Mouse (Mus musculus): ENCODE data around the gene Tada3. TPM values are rescaled to one million over a fixed set of nuclear protein-coding genes. Genes with fewer than 3 reads are reported as not detected.

Tada3 gene
- total and polyA plus RNA-seq, 3 experiments = 18.2 to 65.3 (median 35.2) TPM

- Histone ChIP-seq H3K4me3 (ENCODE audit: low read depth, low read length) (no peak overlapping the region), H3K36me3 (replicated peaks) (peaks cover 99% of the 10 kb centered on the region), H3K27me3 (ENCODE audit: insufficient read depth, low read length) (no peaks in the 10 kb centered on the region), H3K4me1 (ENCODE audit: insufficient read depth, low read depth, low read length) (no peaks in the 10 kb centered on the region; the same call in 1 of the 2 replicates), H3K9me3 (replicated peaks) (no peaks in the 10 kb centered on the region)
- TF ChIP-seq POLR2AphosphoS5 (IDR thresholded peaks at IDR 0.05; ENCODE audit: insufficient replicate concordance, low read depth, low read length) (no peak), GATA1 (IDR thresholded peaks at IDR 0.05; ENCODE audit: borderline replicate concordance, low read length) (no peak), GATA2 (IDR thresholded peaks at IDR 0.05; ENCODE audit: borderline replicate concordance, low read depth, low read length) (no peak), TAL1 (conservative IDR thresholded peaks at IDR 0.05; ENCODE audit: low read depth, low read length) (no peak), CTCF (IDR thresholded peaks at IDR 0.05; ENCODE audit: low read depth, low read length) (no peak)
- no peak for ATAC-seq (ENCODE audit: extremely low read depth, insufficient number of reproducible peaks, low FRiP score, poor library complexity, severe bottlenecking)
- no peak for DNase-seq (ENCODE audit: low spot score)
Measured at GRCm38 (mm10) chr6:113402094-113402493, 24.4 kb upstream of the Tada3 start.

- Histone ChIP-seq H3K4me3 (ENCODE audit: low read depth, low read length) (no peak overlapping the region), H3K36me3 (replicated peaks) (peaks cover 100% of the 10 kb centered on the region), H3K9me3 (replicated peaks) (peaks cover 6% of the 10 kb centered on the region), H3K27me3 (ENCODE audit: insufficient read depth, low read length) (no peaks in the 10 kb centered on the region), H3K4me1 (ENCODE audit: insufficient read depth, low read depth, low read length) (no peaks in the 10 kb centered on the region; the same call in 1 of the 2 replicates)
- ATAC-seq (ENCODE audit: extremely low read depth, insufficient number of reproducible peaks, low FRiP score, poor library complexity, severe bottlenecking) (no peak), DNase-seq (ENCODE audit: low spot score) (no peak)
- TF ChIP-seq GATA1 (IDR thresholded peaks at IDR 0.05; ENCODE audit: borderline replicate concordance, low read length) (no peak), GATA2 (IDR thresholded peaks at IDR 0.05; ENCODE audit: borderline replicate concordance, low read depth, low read length) (no peak), CTCF (IDR thresholded peaks at IDR 0.05; ENCODE audit: low read depth, low read length) (no peak), TAL1 (conservative IDR thresholded peaks at IDR 0.05; ENCODE audit: low read depth, low read length) (no peak), POLR2AphosphoS5 (IDR thresholded peaks at IDR 0.05; ENCODE audit: insufficient replicate concordance, low read depth, low read length) (no peak)
Measured at GRCm38 (mm10) chr6:113396270-113397030, 18.8 kb upstream of the Tada3 start.

- no peak for ATAC-seq (ENCODE audit: extremely low read depth, insufficient number of reproducible peaks, low FRiP score, poor library complexity, severe bottlenecking)
- H3K27me3 ChIP-seq (ENCODE audit: insufficient read depth, low read length) = no peaks in the 10 kb centered on the region
- no peak for DNase-seq (ENCODE audit: low spot score)
- H3K36me3 ChIP-seq (replicated peaks) = peaks cover 100% of the 10 kb centered on the region
- no peaks in the 10 kb centered on the region; the same call in 1 of the 2 replicates for H3K4me1 ChIP-seq (ENCODE audit: insufficient read depth, low read depth, low read length)
- H3K9me3 ChIP-seq (replicated peaks) = peaks cover 6% of the 10 kb centered on the region
- TF ChIP-seq GATA2 (IDR thresholded peaks at IDR 0.05; ENCODE audit: borderline replicate concordance, low read depth, low read length) (no peak), CTCF (IDR thresholded peaks at IDR 0.05; ENCODE audit: low read depth, low read length) (no peak), GATA1 (IDR thresholded peaks at IDR 0.05; ENCODE audit: borderline replicate concordance, low read length) (no peak), POLR2AphosphoS5 (IDR thresholded peaks at IDR 0.05; ENCODE audit: insufficient replicate concordance, low read depth, low read length) (no peak), TAL1 (conservative IDR thresholded peaks at IDR 0.05; ENCODE audit: low read depth, low read length) (no peak)
- H3K4me3 ChIP-seq (ENCODE audit: low read depth, low read length) = no peak overlapping the region
Measured at GRCm38 (mm10) chr6:113395501-113395900, 17.8 kb upstream of the Tada3 start.

GRCm38 (mm10) chr6:113394811-113395210 is 17.1 kb upstream of the Tada3 start:
- TF ChIP-seq POLR2AphosphoS5 (IDR thresholded peaks at IDR 0.05; ENCODE audit: insufficient replicate concordance, low read depth, low read length) (no peak), GATA1 (IDR thresholded peaks at IDR 0.05; ENCODE audit: borderline replicate concordance, low read length) (no peak), GATA2 (IDR thresholded peaks at IDR 0.05; ENCODE audit: borderline replicate concordance, low read depth, low read length) (no peak), CTCF (IDR thresholded peaks at IDR 0.05; ENCODE audit: low read depth, low read length) (no peak), TAL1 (conservative IDR thresholded peaks at IDR 0.05; ENCODE audit: low read depth, low read length) (no peak)
- no peak for DNase-seq (ENCODE audit: low spot score)
- no peak for ATAC-seq (ENCODE audit: extremely low read depth, insufficient number of reproducible peaks, low FRiP score, poor library complexity, severe bottlenecking)
- Histone ChIP-seq H3K4me3 (ENCODE audit: low read depth, low read length) (no peak overlapping the region), H3K27me3 (ENCODE audit: insufficient read depth, low read length) (no peaks in the 10 kb centered on the region), H3K9me3 (replicated peaks) (peaks cover 6% of the 10 kb centered on the region), H3K36me3 (replicated peaks) (peaks cover 100% of the 10 kb centered on the region), H3K4me1 (ENCODE audit: insufficient read depth, low read depth, low read length) (no peaks in the 10 kb centered on the region; the same call in 1 of the 2 replicates)

GRCm38 (mm10) chr6:113393951-113394350 is 16.3 kb upstream of the Tada3 start:
- Histone ChIP-seq H3K4me3 (ENCODE audit: low read depth, low read length) (no peak overlapping the region), H3K27me3 (ENCODE audit: insufficient read depth, low read length) (no peaks in the 10 kb centered on the region), H3K9me3 (replicated peaks) (peaks cover 6% of the 10 kb centered on the region), H3K4me1 (ENCODE audit: insufficient read depth, low read depth, low read length) (no peaks in the 10 kb centered on the region; the same call in 1 of the 2 replicates), H3K36me3 (replicated peaks) (peaks cover 100% of the 10 kb centered on the region)
- ATAC-seq (ENCODE audit: extremely low read depth, insufficient number of reproducible peaks, low FRiP score, poor library complexity, severe bottlenecking) (no peak), DNase-seq (ENCODE audit: low spot score) (no peak)
- no peak for TF ChIP-seq POLR2AphosphoS5 (IDR thresholded peaks at IDR 0.05; ENCODE audit: insufficient replicate concordance, low read depth, low read length)
- no peak for TF ChIP-seq CTCF (IDR thresholded peaks at IDR 0.05; ENCODE audit: low read depth, low read length)
- no peak for TF ChIP-seq TAL1 (conservative IDR thresholded peaks at IDR 0.05; ENCODE audit: low read depth, low read length)
- no peak for TF ChIP-seq GATA1 (IDR thresholded peaks at IDR 0.05; ENCODE audit: borderline replicate concordance, low read length)
- no peak for TF ChIP-seq GATA2 (IDR thresholded peaks at IDR 0.05; ENCODE audit: borderline replicate concordance, low read depth, low read length)

GRCm38 (mm10) chr6:113392387-113393071 is 14.8 kb upstream of the Tada3 start:
- ATAC-seq (ENCODE audit: extremely low read depth, insufficient number of reproducible peaks, low FRiP score, poor library complexity, severe bottlenecking) (no peak), DNase-seq (ENCODE audit: low spot score) (no peak)
- Histone ChIP-seq H3K27me3 (ENCODE audit: insufficient read depth, low read length) (no peaks in the 10 kb centered on the region), H3K36me3 (replicated peaks) (peaks cover 100% of the 10 kb centered on the region), H3K9me3 (replicated peaks) (peaks cover 6% of the 10 kb centered on the region), H3K4me3 (ENCODE audit: low read depth, low read length) (no peak overlapping the region), H3K4me1 (ENCODE audit: insufficient read depth, low read depth, low read length) (peaks cover 1% of the 10 kb centered on the region; the same call in 1 of the 2 replicates)
- TF ChIP-seq GATA2 (IDR thresholded peaks at IDR 0.05; ENCODE audit: borderline replicate concordance, low read depth, low read length) = no peak
